Mouse (Mus musculus): Measurements from ENCODE around the gene Prr32. TPM values are rescaled to one million over a fixed set of nuclear protein-coding genes. Genes with fewer than 3 reads are reported as not detected.

Gene Prr32
- 0.21 and 5.8 TPM in 2 replicates for polyA plus RNA-seq (2015; fragmentation: Nextera tagmentation; extraction: Ambion mirVana)

DNA sequence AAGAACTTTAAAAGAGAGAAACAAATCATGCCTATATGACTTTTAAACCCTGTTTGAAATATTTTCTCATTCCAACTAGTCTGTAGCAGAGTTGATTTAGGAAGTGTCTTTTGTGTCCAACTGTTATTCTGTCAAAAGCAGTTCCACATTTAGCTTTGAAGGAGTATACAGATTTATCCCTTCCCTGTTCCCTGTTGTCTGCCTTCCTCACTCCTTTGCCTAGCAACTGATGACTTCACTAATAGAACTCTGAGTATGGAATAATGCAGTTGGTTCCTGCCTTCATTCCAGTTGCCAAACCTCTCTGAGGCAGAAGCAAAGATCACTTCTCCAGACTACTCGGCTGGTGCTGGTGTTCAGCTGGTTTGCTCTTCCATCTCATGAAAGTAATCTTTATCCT, at the start of gene Prr32:
Prr32 (plus strand) TSS at position 301 of the 400 bp plus-strand sequence.
- H3K4me2 ChIP-seq (ENCODE audit: low read depth, low read length) = no peak within 1 kb of the TSS
- H3K4me1 ChIP-seq (ENCODE audit: control insufficient read depth, insufficient read depth, low read length) = no peaks in the 10 kb centered on the region
- H3K36me3 ChIP-seq (ENCODE audit: control insufficient read depth, insufficient read depth, low read length) = no peaks in the 10 kb centered on the region
- no peaks in the 10 kb centered on the region for H3K9me3 ChIP-seq (replicated peaks; ENCODE audit: control insufficient read depth, low read length)
- H3K4me3 ChIP-seq (replicated peaks; ENCODE audit: low read length) = no peak within 1 kb of the TSS
- H3K9ac ChIP-seq (ENCODE audit: low read length) = no peak within 1 kb of the TSS
- WGBS = 72% methylated on average over 1 of the region's 1 CpGs
- H3K27ac ChIP-seq (ENCODE audit: low read length) = no peak within 1 kb of the TSS
- no peak for ATAC-seq (ENCODE audit: insufficient read depth, low FRiP score)
- no peaks in the 10 kb centered on the region for H3K27me3 ChIP-seq (ENCODE audit: control insufficient read depth, insufficient read depth, low read length)
